Mouse (Mus musculus): ENCODE measurements around the gene Astl. TPM values are rescaled to one million over a fixed set of nuclear protein-coding genes. Genes with fewer than 3 reads are reported as not detected.

Gene Astl
- polyA plus RNA-seq, 1 experiment from 2014 or later = not detected

DNA sequence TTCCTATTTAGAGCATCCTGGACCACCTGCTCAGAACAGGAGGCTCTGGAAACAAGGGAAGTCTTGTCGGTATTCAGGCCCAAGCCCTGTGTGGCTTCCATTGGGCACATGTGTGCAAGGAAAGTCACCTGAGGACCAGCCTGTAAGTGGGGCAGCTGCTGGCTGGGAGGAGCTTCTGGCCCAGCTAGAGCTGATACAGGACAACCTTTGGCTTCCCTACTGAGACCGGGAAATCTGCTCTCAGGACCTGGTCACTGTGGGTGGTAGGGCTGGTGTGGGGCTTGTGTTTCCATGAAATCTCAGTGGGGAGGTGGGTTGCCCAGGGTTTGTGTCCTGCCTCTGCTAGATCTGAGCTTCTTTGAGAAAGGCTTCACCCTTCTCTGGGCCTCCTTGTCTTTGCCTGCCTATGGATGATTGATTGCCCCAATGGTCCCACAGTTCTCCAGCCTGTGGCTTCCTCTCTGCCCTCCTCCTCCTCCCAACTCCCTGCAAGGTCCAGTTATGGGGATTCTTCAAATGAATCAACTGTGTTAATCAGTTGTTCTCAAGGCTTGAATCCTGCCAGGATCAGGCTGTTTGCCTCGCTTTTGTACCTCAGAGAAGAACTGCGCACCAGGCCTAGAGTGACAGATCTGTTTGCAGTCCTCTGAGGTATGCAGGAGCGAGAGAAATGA, 31.4 kb downstream of the Astl start:
- 71% methylated on average over 5 of the region's 5 CpGs for WGBS
- no peak; the same call in 1 of the 2 replicates for ATAC-seq (replicated peaks; ENCODE audit: low FRiP score, low read depth)

DNA sequence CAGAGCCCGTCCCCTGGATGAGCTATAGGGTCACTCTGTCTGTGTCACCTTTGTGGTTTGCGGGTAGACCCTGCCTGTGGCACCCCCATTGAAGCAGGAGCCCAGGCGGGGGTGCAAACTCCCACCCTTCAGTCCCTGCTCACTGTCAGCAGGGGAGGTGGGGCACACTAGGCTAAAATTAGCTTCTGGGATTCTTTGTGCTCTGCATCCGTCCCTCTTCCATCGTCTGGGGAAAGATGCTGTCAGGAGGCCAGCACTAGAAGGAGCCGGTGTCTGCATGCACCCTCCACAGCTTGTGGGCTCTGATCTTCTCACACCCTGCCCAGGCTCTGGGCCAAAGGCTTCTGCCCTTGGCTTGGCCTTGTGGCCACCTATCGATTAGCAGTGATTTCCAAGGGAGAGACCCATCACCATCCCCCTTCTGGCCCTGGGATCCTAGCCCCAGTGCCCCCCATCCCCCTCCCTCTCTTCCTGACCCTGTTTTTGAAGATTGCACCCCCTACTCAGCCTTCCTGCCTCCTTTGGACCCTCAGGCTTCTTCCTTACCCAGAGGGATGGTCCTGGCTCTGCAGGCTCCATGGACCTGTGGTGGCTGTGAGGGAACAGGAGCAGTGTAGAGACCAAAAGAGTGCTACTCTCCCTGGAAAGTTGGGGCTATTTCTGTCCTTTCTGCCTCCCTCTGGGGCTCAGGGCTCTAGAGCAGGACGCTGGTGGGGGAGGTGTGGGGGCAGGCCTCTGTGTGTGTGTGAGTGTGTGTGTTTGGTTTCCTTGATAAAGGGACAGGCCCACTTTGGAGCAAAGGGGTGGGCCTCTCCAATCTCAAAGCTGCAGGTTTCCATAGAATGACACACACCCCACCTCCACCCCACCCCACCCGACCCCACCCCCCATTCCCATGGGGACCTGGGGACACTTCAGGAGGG, 32.4 kb downstream of the Astl start:
- 45% methylated on average over 9 of the region's 9 CpGs for WGBS
- Histone ChIP-seq H3K9ac (ENCODE audit: low read depth, low read length) (no peak overlapping the region), H3K36me3 (ENCODE audit: insufficient read depth, low read length) (no peaks in the 10 kb centered on the region), H3K4me3 (replicated peaks; ENCODE audit: low read depth, low read length) (no peak overlapping the region), H3K9me3 (replicated peaks; ENCODE audit: low read length) (no peaks in the 10 kb centered on the region), H3K4me1 (replicated peaks; ENCODE audit: insufficient read depth, low read length) (0 out of 2 replicates have a peak, but pooled peaks cover 10% of the 10 kb centered on the region), H3K27me3 (ENCODE audit: insufficient read depth, low read length) (peaks cover 6% of the 10 kb centered on the region; the same call in 1 of the 2 replicates), H3K4me2 (ENCODE audit: low read length) (no peak overlapping the region; the same call in 1 of the 2 replicates), H3K27ac (peak overlapping the region; percentile 42; the same call in 1 of the 2 replicates)
- TF ChIP-seq CTCF (IDR thresholded peaks at IDR 0.05; ENCODE audit: low read depth) = no peak
- DNase-seq (ENCODE audit: low spot score) (no peak), ATAC-seq (replicated peaks; ENCODE audit: low FRiP score, low read depth) (peak; percentile 18; the same call in 1 of the 2 replicates)

More for the DNA sequence above, 31.4 kb downstream of the Astl start:
- Histone ChIP-seq H3K4me2 (ENCODE audit: low read length) (no peak overlapping the region; the same call in 1 of the 2 replicates), H3K27me3 (ENCODE audit: insufficient read depth, low read length) (peaks cover 11% of the 10 kb centered on the region; the same call in 1 of the 2 replicates), H3K9ac (ENCODE audit: low read depth, low read length) (no peak overlapping the region), H3K9me3 (replicated peaks; ENCODE audit: low read length) (no peaks in the 10 kb centered on the region), H3K27ac (no peak overlapping the region), H3K36me3 (ENCODE audit: insufficient read depth, low read length) (no peaks in the 10 kb centered on the region), H3K4me3 (replicated peaks; ENCODE audit: low read depth, low read length) (no peak overlapping the region), H3K4me1 (replicated peaks; ENCODE audit: insufficient read depth, low read length) (0 out of 2 replicates have a peak, but pooled peaks cover 10% of the 10 kb centered on the region)
- no peak for DNase-seq (ENCODE audit: low spot score)
- TF ChIP-seq CTCF (IDR thresholded peaks at IDR 0.05; ENCODE audit: low read depth) = no peak

DNA sequence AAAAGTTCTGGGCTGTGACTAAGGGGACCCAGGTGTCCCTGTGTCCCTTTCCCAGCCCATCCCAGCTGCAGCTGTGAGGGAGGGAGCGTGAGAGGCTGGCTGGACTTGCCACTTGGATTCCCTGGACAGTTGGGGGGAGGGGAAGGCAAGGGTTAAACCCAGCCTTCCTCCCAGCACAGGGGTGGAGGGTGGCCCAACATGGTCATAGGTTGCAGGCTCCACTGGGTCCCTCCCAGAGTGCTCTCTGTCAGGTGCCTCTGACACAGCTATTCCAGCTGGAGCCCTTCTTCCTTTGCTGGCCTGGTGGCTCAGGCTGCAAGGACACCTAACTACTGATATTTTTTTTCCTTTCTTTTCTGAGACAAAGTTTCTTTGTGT, 33.0 kb downstream of the Astl start:
- Histone ChIP-seq H3K36me3 (ENCODE audit: insufficient read depth, low read length) (no peaks in the 10 kb centered on the region), H3K4me1 (replicated peaks; ENCODE audit: insufficient read depth, low read length) (0 out of 2 replicates have a peak, but pooled peaks cover 10% of the 10 kb centered on the region), H3K4me3 (replicated peaks; ENCODE audit: low read depth, low read length) (no peak overlapping the region), H3K9me3 (replicated peaks; ENCODE audit: low read length) (no peaks in the 10 kb centered on the region), H3K27me3 (ENCODE audit: insufficient read depth, low read length) (no peaks in the 10 kb centered on the region), H3K9ac (ENCODE audit: low read depth, low read length) (no peak overlapping the region), H3K4me2 (ENCODE audit: low read length) (no peak overlapping the region), H3K27ac (peak overlapping the region; percentile 42; the same call in 1 of the 2 replicates)
- ATAC-seq (replicated peaks; ENCODE audit: low FRiP score, low read depth) (peak; percentile 76), DNase-seq (ENCODE audit: low spot score) (no peak)
- no peak for TF ChIP-seq CTCF (IDR thresholded peaks at IDR 0.05; ENCODE audit: low read depth)
- WGBS = 67% methylated on average over 1 of the region's 1 CpGs

GRCm38 (mm10) chr2:127372082-127372481, 33.6 kb downstream of the Astl start:
- WGBS = 92% methylated on average over 2 of the region's 2 CpGs
- Histone ChIP-seq H3K4me2 (ENCODE audit: low read length) (no peak overlapping the region), H3K9me3 (replicated peaks; ENCODE audit: low read length) (no peaks in the 10 kb centered on the region), H3K36me3 (ENCODE audit: insufficient read depth, low read length) (no peaks in the 10 kb centered on the region), H3K4me1 (replicated peaks; ENCODE audit: insufficient read depth, low read length) (0 out of 2 replicates have a peak, but pooled peaks cover 10% of the 10 kb centered on the region), H3K9ac (ENCODE audit: low read depth, low read length) (no peak overlapping the region), H3K27ac (peak overlapping the region; percentile 42; the same call in 1 of the 2 replicates), H3K27me3 (ENCODE audit: insufficient read depth, low read length) (no peaks in the 10 kb centered on the region), H3K4me3 (replicated peaks; ENCODE audit: low read depth, low read length) (no peak overlapping the region)
- ATAC-seq (replicated peaks; ENCODE audit: low FRiP score, low read depth) (no peak), DNase-seq (ENCODE audit: low spot score) (no peak)
- no peak for TF ChIP-seq CTCF (IDR thresholded peaks at IDR 0.05; ENCODE audit: low read depth)

DNA sequence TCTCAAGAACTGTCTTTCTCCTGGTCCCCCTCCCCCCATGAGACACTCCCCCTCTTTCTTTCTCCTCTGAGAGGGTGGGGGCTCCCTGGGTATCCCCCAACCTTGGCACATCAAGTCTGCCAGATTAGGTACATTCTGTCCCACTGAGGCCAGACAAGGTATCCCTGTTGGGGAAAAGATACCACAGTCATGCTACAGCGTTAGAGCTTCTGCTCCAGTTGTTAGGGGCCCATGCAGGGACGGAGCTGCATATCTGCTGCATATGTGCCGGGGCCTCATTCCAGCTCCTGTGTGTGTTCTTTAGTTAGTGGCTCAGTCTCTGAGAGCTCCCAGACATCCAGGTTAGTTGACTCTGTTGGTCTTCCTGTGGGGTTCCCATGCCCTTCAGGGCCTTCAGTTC, 35.7 kb downstream of the Astl start:
- no peak overlapping the region for H3K9ac ChIP-seq (ENCODE audit: low read depth, low read length)
- H3K4me2 ChIP-seq (ENCODE audit: low read length) = no peak overlapping the region
- no peaks in the 10 kb centered on the region for H3K36me3 ChIP-seq (ENCODE audit: insufficient read depth, low read length)
- 0 out of 2 replicates have a peak, but pooled peaks cover 6% of the 10 kb centered on the region for H3K4me1 ChIP-seq (replicated peaks; ENCODE audit: insufficient read depth, low read length)
- no peak for DNase-seq (ENCODE audit: low spot score)
- H3K4me3 ChIP-seq (replicated peaks; ENCODE audit: low read depth, low read length) = no peak overlapping the region
- H3K9me3 ChIP-seq (replicated peaks; ENCODE audit: low read length) = no peaks in the 10 kb centered on the region
- TF ChIP-seq CTCF (IDR thresholded peaks at IDR 0.05; ENCODE audit: low read depth) = no peak
- no peak overlapping the region for H3K27ac ChIP-seq
- 84% methylated on average over 3 of the region's 3 CpGs for WGBS
- no peak for ATAC-seq (replicated peaks; ENCODE audit: low FRiP score, low read depth)
- no peaks in the 10 kb centered on the region for H3K27me3 ChIP-seq (ENCODE audit: insufficient read depth, low read length)

- WGBS = 33% methylated on average over 3 of the region's 3 CpGs
- no peaks in the 10 kb centered on the region for H3K27me3 ChIP-seq (ENCODE audit: insufficient read depth, low read length)
- no peak for TF ChIP-seq CTCF (IDR thresholded peaks at IDR 0.05; ENCODE audit: low read depth)
- DNase-seq (ENCODE audit: low spot score) (peak; percentile 54), ATAC-seq (replicated peaks; ENCODE audit: low FRiP score, low read depth) (no peak)
- no peak overlapping the region for H3K27ac ChIP-seq
- H3K9ac ChIP-seq (ENCODE audit: low read depth, low read length) = no peak overlapping the region
- no peaks in the 10 kb centered on the region for H3K36me3 ChIP-seq (ENCODE audit: insufficient read depth, low read length)
- H3K9me3 ChIP-seq (replicated peaks; ENCODE audit: low read length) = no peaks in the 10 kb centered on the region
- no peak overlapping the region for H3K4me2 ChIP-seq (ENCODE audit: low read length)
- no peak overlapping the region for H3K4me3 ChIP-seq (replicated peaks; ENCODE audit: low read depth, low read length)
- 0 out of 2 replicates have a peak, but pooled peaks cover 4% of the 10 kb centered on the region for H3K4me1 ChIP-seq (replicated peaks; ENCODE audit: insufficient read depth, low read length)
Measured at GRCm38 (mm10) chr2:127375087-127375486, 36.6 kb downstream of the Astl start.

All from kidney, postnatal 0 days (tissue).